Mouse (Mus musculus) right cerebral cortex, postnatal 4 days (tissue): ENCODE results near the gene Fance.
"Not testable (repeated sequence)": the region's sequence is repeated elsewhere in the genome, so short reads cannot be mapped to it uniquely, and the experiment has no call there.

Source experiments
- DNase-seq: peaks from one replicate; pipeline ENCODE4 v3.0.0-alpha.2; 2022

Gene Fance

GRCm38 (mm10) chr17:28350466-28351352 lies 37.4 kb downstream of the Fance start, which contains the start of gene Tead3:
Gene Tead3 (minus strand): TSS chr17:28350817.
- peak; percentile 73 for DNase-seq

DNA sequence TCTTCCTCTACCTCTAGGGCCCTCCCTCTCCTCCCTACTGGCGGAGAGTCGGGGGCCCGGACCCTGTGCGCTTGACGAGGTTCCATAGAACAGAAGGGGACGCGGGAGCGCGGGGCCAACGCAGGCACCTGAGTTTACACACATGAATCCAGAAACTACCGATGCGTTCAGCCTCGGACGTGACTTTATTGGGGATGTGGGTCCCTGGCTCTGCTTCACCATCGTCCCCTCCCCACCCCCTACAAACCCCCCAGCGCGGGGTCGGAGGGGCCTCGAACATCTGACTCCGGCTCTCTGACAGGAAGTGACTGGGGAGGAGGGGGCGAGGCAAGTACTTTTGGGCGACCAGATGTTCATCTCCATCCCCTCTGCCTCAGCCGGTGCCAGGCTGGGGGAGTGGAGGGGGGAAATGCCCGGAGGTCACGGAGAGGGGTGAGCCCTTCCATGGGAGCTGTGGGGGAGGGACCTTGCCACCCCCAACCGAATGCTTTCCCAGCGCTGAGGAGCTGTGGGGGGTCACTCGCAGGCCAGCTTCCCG lies 38.1 kb downstream of the Fance start:
- no peak for DNase-seq

GRCm38 (mm10) chr17:28352018-28352417 lies 38.7 kb downstream of the Fance start:
- DNase-seq: no peak

- DNase-seq: no peak
Measured at GRCm38 (mm10) chr17:28355871-28356270, 42.6 kb downstream of the Fance start.

DNA sequence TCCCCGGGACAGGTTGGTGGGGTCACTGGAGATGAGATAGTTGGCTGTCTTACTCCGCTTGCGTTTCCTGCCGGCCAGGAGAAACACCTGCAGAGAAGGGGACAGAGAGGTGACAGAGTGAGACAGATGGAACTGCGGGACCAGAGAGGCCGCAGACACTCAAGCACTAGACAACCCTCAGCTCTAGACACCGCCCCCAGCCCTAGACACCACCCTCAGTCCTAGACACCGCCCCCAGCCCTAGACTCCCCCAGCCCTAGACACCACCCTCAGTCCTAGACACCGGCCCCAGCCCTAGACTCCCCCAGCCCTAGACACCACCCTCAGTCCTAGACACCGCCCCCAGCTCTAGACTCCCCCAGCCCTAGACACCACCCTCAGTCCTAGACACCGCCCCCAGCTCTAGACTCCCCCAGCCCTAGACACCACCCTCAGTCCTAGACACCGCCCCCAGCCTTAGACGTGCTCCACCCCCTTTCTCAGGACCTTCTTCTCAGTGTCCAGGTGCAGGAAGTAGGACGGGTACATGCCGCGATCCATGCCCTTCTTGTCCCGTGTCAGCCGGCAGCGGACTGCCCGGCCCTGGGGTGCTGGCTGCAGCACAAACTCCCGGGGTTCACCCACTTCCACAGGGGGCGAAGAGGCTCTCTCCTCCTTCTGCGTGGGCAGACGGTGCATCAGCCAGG lies 45.4 kb downstream of the Fance start:
- not testable (repeated sequence) for DNase-seq

GRCm38 (mm10) chr17:28360531-28361277 lies 47.4 kb downstream of the Fance start:
- no peak for DNase-seq

DNA sequence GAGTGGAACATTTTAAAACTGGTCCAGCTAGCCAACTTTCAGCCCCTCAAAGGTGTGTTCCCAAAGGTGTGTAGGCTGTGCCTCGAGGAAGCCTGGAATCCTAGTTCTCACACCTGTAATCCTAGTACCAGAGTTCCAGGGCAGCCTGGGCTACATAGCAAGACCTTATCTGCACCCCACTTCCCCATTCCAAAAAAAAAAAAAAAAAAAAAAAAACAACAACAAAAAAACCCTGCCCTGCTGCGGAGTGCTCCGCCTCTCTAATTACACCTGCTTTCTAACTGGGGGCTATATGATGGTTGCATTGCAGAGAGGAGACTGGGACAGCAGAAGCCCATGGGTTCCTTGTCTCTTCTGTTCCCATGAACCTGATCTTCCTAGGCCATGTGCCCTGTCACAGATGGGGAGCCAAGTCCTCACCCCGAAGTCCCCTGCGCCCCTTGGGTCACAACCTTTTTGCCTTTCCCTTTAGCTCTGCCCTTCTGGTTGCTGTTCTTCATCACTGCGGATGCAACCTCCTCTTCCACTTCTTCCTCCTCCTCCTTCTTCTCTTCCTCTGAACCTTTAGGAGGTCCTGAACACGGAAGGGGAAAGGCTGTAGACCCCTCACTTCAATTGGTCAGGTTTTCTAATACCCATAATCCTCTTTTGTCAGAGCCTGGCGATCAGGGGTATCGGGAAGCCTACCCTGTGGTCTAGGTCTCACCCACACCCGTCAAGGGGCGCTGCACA lies 48.8 kb downstream of the Fance start:
- DNase-seq: no peak

DNA sequence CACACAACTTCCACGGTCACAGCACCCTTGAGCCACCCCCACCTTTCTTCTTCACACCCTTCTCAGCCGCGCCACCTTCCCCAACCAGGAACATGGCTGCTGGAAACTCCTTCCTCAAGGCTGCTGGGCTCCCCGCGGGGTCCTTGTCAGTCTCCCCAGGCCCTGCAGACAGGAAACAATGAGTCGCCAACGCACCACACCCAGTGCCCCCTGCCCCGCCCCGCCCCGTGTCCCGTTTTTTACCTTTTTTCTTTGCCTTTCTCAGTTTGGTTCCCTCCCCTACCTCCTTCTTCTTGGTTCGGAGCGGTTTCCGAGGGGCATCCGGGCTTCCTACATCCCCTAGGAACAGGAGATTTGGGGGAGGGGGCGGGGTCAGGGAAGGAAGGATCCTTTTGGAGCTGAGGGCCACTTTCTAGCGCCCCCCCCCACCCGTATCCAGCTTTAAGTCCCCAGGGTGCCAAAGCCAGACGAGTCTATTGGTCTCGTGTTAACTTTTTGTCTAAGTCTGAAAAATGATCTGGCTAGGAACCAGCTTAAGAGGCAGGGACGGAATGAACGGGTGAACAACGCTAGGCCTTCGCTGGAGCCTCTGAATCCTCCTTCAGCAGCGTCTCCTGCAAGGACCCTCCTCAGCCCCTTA lies 49.5 kb downstream of the Fance start:
- no peak for DNase-seq

DNA sequence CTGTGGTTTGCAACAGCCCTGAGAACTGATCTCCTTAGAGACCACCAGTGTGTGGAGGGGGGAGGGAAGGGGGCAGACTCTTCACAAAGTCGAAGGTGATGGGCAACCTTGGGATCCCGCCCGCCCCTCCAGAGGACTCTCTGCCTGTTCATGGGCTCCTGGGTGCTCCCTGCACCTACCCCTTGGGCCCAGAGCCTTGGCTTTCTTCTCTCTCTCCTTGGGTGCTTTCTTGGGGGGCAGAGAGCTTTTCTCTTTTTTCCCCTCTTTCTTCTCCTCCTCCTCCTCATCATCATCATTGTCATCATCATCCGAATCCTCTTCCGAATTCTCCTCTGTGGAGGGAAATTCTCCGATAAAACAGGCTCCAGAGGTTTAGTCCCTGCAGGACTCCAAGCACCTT lies 50.2 kb downstream of the Fance start:
- no peak for DNase-seq

DNA sequence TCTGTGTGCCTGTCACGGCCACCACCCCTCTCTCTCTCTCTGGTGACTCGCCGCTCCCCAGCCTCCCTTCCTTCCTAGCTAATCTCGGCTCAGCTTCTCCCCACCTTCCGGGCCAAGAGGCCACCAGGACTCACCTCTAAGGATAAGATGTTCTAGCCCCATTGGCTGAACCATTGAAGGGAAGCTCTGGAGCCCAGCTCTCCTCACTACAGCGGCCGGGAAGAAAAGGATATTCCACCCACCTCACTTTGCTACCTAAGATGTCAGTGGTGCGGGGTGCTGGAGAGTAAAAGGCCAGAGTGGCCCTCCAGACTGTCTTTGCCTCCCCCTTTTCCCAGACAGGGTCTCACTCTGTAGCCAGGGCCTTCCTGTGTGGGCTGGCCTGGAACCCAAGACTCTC lies 51.8 kb downstream of the Fance start, which contains the start of gene Tulp1:
Gene Tulp1 (minus strand): TSS at position 101 of the 400 bp plus-strand sequence.
- no peak for DNase-seq

DNA sequence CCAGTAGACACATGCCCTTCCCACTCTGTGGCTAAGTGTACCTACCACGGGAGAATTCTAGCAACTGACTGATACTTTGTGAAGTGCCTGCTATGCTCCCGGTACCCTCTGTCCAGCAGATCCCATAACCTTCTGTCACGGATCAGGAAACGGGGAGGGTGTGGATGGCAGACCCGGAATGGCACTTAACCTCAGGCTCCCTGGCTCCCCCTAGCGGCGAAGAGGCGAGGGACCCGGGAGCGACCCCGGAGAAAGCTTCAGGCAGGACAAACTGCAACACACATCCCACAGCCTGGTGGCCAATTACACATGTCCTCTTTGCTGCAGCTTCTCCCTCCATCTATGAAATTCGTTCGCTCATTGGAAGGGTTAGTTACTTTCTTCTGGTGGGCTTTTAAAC lies 55.1 kb downstream of the Fance start:
- DNase-seq: peak; percentile 66

DNA sequence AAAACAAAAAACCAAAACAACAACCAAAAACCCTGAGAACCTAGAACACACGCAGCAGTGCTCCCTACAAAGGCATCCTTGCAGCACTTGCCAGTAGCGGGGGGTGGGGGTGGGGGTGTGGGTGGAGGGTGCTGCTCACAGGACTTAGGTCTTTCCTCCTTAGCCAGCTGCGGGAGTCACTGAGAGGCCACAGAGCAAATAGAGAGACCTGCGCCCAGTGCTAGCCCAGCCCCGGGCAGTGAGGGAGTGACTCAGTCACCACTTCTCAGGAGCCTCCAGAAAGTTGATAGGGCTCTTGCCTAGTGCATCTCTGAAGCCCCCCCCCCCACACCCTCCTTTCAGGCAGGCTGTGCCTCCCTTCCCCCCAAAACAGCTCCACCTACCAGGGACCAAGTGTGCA lies 55.7 kb downstream of the Fance start:
- DNase-seq: no peak

GRCm38 (mm10) chr17:28371286-28371685 lies 58.0 kb downstream of the Fance start:
- DNase-seq: no peak

GRCm38 (mm10) chr17:28371941-28372340 lies 58.6 kb downstream of the Fance start:
- no peak for DNase-seq

DNA sequence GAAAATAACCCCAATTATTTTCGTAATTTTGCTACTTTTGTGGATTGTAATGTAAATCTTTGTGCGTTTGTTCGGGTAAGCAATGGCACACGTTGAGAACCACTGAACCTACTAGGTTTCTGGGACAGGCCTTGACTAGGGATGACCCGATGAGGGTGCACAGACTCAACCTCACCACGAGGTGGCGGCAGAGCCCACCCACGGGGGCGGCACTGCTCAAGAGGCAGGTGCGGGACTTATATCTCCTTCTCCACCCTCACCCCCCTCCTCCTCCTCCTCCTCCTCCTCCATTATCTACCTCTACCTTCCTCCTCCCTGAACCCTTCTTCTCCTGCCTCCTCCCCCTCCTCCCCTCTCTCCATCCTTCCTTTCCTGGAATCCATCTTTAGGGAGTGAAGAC lies 60.5 kb downstream of the Fance start:
- DNase-seq: peak; percentile 47

DNA sequence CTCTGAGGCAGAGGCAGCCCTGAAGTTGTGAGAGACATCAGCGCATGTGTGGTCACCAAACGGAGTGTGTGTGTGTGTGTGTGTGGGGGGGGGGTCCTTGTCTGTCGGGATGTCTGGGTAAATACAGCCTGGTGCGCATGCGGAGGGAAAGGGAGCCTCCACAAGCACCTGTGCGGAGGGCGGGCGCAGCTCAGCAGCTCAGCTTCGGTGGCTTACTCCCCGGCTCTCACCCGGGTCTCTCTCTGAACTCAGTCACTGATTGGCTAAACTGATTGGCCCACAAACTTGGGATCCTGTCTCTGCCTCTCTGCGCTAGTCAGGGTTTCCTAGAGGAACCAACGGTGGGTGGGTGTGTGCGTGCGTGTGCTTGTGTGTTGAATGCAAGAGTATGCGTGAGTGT lies 61.2 kb downstream of the Fance start:
- no peak for DNase-seq

DNA sequence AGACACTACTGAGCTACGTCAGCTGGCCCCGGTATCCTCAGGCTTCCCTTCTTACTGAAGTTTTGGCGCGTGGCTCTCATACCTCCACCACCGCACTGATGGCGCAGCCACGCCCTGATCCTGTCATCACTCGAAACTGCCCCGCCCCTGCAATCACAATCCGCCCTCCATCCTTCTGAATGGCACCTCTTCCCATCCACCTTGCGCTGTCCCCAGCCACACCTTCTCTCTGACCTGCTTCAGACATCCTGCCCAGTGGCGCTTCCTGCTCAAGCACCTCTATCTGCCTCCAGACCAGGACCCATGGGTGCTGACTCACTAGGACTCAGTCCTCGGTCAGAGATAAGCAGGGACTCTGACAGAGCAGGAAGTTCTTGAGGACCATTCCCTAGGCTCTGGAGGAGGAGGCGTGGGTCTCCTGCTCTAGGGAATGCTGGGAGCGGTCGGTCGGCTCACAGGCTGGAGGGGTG lies 62.3 kb downstream of the Fance start:
- DNase-seq: no peak
